Mouse (Mus musculus) thymus, adult 2 months (tissue): Measurements from ENCODE around the gene Pkd1l1. TPM values are rescaled to one million over a fixed set of nuclear protein-coding genes. Genes with fewer than 3 reads are reported as not detected.
A peak's percentile ranks its signal among the peaks of the same experiment; 100 is the strongest.

Source experiments
- DNase-seq: peaks from one replicate; pipeline ENCODE4 v3.0.0; 2021
- H3K27ac ChIP-seq: fragments of 200-500 bp; 2 replicates; pipeline ENCODE4 v1.5.1; 2012; ENCODE audit warnings: low read length, control low read depth; ENCODE audit not compliant: control insufficient read depth, insufficient read depth
- H3K27me3 ChIP-seq: fragments of 200-500 bp; 2 replicates; pipeline ENCODE4 v1.6.1; 2012; ENCODE audit warnings: mild to moderate bottlenecking, low read length, moderate library complexity, mixed read lengths; ENCODE audit not compliant: control insufficient read depth, insufficient read depth
- H3K36me3 ChIP-seq: fragments of 200-500 bp; 2 replicates; pipeline ENCODE4 v1.6.1; 2012; ENCODE audit warnings: mild to moderate bottlenecking, low read length, moderate library complexity; ENCODE audit not compliant: control insufficient read depth, insufficient read depth
- H3K4me1 ChIP-seq: fragments of 200-500 bp; replicated peaks from 2 replicates; pipeline ENCODE4 v1.6.1; 2012; ENCODE audit warnings: low read length; ENCODE audit not compliant: control insufficient read depth, insufficient read depth
- H3K4me3 ChIP-seq: fragments of 200-500 bp; 2 replicates; pipeline ENCODE4 v1.5.1; 2012; ENCODE audit warnings: mild to moderate bottlenecking, low read length, control low read depth, moderate library complexity; ENCODE audit not compliant: control insufficient read depth, insufficient read depth
- CTCF ChIP-seq: fragments of 200-500 bp; IDR thresholded peaks from 2 replicates; pipeline ENCODE4 v1.5.1; 2012; ENCODE audit warnings: mild to moderate bottlenecking, control low read depth, low read length, moderate library complexity, borderline replicate concordance; ENCODE audit not compliant: control insufficient read depth, poor library complexity, insufficient read depth; ENCODE audit errors: extremely low read depth
- POLR2A ChIP-seq: fragments of 200-500 bp; IDR thresholded peaks from 2 replicates; pipeline ENCODE4 v1.6.1; 2012; ENCODE audit warnings: mild to moderate bottlenecking, low read length, control low read depth, moderate library complexity; ENCODE audit not compliant: control insufficient read depth, poor library complexity, insufficient read depth; ENCODE audit errors: extremely low read depth
- WGBS: fragments of 180-500 bp; shearing (Covaris S2); methylation state at CpG from one replicate; pipeline ENCODE4 v1.1.7; 2018; 5-methylcytosine and 5-hydroxymethylcytosine counted together
- polyA plus RNA-seq: library from polyadenylated mRNA; depleted of rRNA; stranded (reverse); fragments of >200 nt; gene quantifications from 2 replicates; pipeline ENCODE4 v1.2.3, GENCODE M21; 2012

Pkd1l1 gene
- polyA plus RNA-seq, 1 experiment = 0.30 TPM

DNA sequence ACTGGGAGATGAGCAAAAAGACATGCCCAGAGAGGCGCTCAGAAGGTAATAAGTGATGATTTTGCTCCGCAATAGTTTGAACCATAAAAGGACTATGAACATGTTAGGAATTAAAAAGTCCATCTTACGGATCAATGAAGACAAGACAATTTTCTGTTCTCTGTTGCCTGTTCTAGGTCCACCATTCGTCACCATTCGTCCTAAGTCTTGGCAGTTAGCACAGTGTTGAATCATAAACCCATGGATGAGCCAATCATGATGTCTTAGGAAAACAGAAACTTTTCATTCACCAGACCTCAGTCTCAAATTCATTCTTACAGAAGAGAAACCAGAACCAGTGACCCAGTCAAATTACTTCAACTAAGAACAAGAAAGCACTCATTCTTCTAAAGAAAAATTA is 35.7 kb upstream of the Pkd1l1 start:
- no peak overlapping the region for H3K4me3 ChIP-seq
- H3K27ac ChIP-seq = no peak overlapping the region
- peaks cover 12% of the 10 kb centered on the region for H3K36me3 ChIP-seq
- H3K27me3 ChIP-seq = no peaks in the 10 kb centered on the region
- no peak for TF ChIP-seq CTCF
- TF ChIP-seq POLR2A = no peak
- DNase-seq = no peak
- no peaks in the 10 kb centered on the region for H3K4me1 ChIP-seq
- WGBS = 99% methylated on average over 5 of the region's 5 CpGs

DNA sequence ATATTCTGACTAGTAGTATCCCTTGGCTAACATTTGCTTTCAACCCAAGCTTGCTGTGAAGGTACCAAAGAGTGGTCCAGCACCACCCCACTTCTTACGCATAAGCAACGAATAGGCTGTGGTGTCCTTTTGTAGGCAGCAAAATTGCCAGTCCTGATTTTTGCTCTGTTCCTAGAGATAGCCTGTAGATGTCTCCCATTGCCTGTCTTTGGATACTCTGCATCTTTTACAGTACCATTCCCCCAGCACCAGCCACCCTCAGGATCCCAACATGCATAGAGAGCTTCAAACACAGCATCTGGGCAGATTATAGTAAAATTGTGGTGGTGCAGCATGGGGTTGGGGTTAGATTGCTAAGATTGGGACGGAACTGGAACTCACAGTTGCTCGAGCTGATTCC is 15.0 kb upstream of the Pkd1l1 start:
- DNase-seq = no peak
- TF ChIP-seq CTCF (no peak), POLR2A (no peak)
- H3K27me3 ChIP-seq = no peaks in the 10 kb centered on the region
- H3K4me1 ChIP-seq = no peaks in the 10 kb centered on the region
- H3K27ac ChIP-seq = no peak overlapping the region
- H3K36me3 ChIP-seq = no peaks in the 10 kb centered on the region
- 94% methylated on average over 4 of the region's 4 CpGs for WGBS
- H3K4me3 ChIP-seq = no peak overlapping the region

DNA sequence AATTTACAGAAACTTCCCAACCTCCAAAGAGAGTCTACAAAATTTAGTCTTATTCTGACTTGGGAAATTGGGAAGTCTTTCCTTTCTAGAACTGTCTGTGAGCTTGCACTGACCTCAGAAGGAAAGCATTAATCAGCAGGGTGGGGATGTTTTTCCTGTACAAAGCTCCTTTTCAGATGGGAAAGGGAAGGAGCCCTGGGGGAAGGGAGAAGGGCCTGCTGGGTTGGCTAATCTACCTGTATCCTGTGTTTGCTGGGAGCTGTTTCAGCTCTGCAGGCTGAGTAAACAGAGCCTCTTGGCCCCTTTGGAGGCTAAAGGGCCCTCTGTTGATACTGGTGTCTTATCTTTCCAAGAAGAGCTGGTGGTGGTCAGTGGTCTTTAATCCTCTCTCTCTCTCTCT is 13.0 kb upstream of the Pkd1l1 start:
- H3K4me1 ChIP-seq = no peaks in the 10 kb centered on the region
- H3K27me3 ChIP-seq = no peaks in the 10 kb centered on the region
- no peak for DNase-seq
- no peak overlapping the region for H3K4me3 ChIP-seq
- no peak for TF ChIP-seq CTCF
- TF ChIP-seq POLR2A = no peak
- no peak overlapping the region for H3K27ac ChIP-seq
- no peaks in the 10 kb centered on the region for H3K36me3 ChIP-seq

DNA sequence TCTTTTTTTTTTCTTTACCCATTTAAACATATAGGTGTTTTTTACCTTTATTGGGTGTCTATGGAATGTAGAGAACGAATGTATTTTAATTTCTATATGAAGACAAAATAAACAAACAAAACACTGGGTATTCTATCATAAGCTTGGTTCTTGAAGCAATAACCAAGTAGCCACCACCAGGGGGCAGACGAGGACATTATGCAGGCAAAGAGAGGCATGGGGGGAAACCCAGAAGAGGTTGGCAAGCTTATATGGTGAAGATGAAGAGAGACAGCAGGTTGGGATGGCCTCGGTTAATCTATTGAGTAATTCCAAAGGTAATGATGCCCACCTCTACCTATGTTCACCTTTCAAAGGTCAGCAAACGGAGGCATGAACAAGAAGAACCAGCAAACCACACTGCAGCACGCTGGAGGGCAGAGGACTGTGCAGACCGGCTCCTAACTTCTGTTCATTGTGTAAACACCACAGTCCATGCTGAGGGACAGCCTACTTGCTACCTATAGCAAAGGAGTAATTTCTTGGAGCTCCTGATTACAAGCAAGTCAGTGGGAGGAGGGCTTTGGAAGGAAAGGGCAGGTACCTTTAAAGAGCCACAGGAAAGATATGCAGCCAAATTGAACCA is 10.3 kb upstream of the Pkd1l1 start:
- no peak for TF ChIP-seq POLR2A
- TF ChIP-seq CTCF = no peak
- no peak overlapping the region for H3K27ac ChIP-seq
- no peak overlapping the region for H3K4me3 ChIP-seq
- DNase-seq = peak; percentile 67
- no peaks in the 10 kb centered on the region for H3K36me3 ChIP-seq
- H3K27me3 ChIP-seq = no peaks in the 10 kb centered on the region
- H3K4me1 ChIP-seq = no peaks in the 10 kb centered on the region
- WGBS = 45% methylated on average over 6 of the region's 6 CpGs

DNA sequence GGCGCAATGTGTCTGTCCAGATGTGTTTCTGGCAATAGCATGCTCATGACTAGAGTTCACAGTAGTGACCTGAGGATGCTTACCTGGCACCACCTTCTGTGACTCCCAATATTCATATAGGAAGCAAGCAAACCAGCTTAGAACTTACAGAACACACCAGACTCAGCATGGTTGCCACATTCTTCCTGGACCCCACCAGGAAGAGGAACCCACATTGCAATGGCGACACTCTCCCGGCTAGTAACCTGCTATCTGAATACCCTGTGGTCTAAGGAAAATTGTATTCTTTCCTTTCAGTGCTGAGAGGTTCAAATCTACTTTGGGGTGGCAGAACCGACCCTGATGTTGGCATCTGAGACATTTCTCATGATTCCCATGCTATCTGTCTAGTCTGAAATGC is 5.1 kb upstream of the Pkd1l1 start:
- Histone ChIP-seq H3K27ac (no peak overlapping the region), H3K4me3 (no peak overlapping the region), H3K36me3 (no peaks in the 10 kb centered on the region), H3K4me1 (no peaks in the 10 kb centered on the region), H3K27me3 (no peaks in the 10 kb centered on the region)
- 65% methylated on average over 4 of the region's 4 CpGs for WGBS
- no peak for TF ChIP-seq CTCF
- no peak for TF ChIP-seq POLR2A
- no peak for DNase-seq

DNA sequence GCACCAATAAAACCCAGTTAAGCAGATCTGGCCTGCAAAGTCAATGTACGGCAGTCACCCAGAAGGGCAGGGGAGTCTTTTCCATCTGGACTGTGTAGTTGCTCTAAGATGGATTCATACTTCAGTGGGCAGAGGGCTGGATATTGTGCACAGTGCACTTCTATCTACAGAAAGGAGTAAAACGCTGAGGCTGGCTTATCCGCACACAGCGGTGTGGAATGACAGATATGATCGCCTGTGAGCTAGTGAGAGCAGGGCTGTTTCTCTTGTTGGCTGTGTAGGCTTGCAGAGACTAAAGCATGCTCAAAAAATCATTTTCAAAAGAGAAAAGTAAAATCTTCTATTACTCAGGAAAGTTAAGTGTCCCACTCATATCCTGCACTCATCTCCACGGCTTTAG is 973 bp downstream of the Pkd1l1 start:
- Histone ChIP-seq H3K27me3 (no peaks in the 10 kb centered on the region), H3K27ac (no peak overlapping the region), H3K4me3 (no peak overlapping the region), H3K36me3 (no peaks in the 10 kb centered on the region), H3K4me1 (no peaks in the 10 kb centered on the region)
- no peak for TF ChIP-seq POLR2A
- TF ChIP-seq CTCF = no peak
- WGBS = 97% methylated on average over 6 of the region's 6 CpGs
- no peak for DNase-seq

DNA sequence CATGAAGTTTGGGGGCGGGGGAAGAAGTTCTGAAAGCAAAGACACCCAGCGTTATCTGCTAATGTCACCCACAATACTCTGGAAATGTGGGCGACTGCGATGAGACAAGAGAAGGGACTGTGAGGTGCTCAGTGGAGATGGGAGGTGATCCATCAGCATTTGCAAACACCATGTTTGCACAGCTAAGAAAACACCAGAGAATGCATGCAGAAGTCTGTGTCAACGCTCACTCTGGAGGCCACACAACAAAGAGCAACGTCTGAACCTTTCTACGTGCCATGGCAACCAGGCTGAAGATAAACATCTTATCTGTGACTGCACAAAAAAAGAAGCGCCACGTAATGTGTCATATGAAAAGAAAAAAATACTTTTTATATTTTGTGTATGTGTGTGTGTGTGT is 2.6 kb downstream of the Pkd1l1 start:
- WGBS = 70% methylated on average over 9 of the region's 9 CpGs
- Histone ChIP-seq H3K27ac (no peak overlapping the region), H3K4me3 (no peak overlapping the region), H3K36me3 (no peaks in the 10 kb centered on the region), H3K4me1 (no peaks in the 10 kb centered on the region), H3K27me3 (no peaks in the 10 kb centered on the region)
- TF ChIP-seq POLR2A (no peak), CTCF (no peak)
- no peak for DNase-seq
